Mouse (Mus musculus): ENCODE measurements at regions not wholly inside any gene's neighbourhood (a gene's known extent, or its start where the extent isn't known, plus 50 kb on each side); places are given as distances from the start of the nearest gene placed in this dataset.

- DNase-seq = no peak
Observed at GRCm38 (mm10) chr3:139780054-139780453, 574.6 kb downstream of the Stpg2 start.

GRCm38 (mm10) chr3:139783406-139783805 is 577.9 kb downstream of the Stpg2 start:
- DNase-seq = no peak

GRCm38 (mm10) chr3:139786510-139786909 is 581.0 kb downstream of the Stpg2 start:
- DNase-seq = no peak

GRCm38 (mm10) chr3:139788854-139789253 is 583.4 kb downstream of the Stpg2 start:
- no peak for DNase-seq

- DNase-seq = no peak
Observed at GRCm38 (mm10) chr3:139796685-139797084, 591.2 kb downstream of the Stpg2 start.

GRCm38 (mm10) chr3:139799059-139799458 is 593.6 kb downstream of the Stpg2 start:
- DNase-seq = no peak

- DNase-seq = no peak
Observed at GRCm38 (mm10) chr3:139802716-139803710, 597.5 kb downstream of the Stpg2 start.

GRCm38 (mm10) chr3:139828014-139828413 is 622.5 kb downstream of the Stpg2 start:
- DNase-seq = no peak

GRCm38 (mm10) chr3:139828581-139828980 is 623.1 kb downstream of the Stpg2 start:
- no peak for DNase-seq

GRCm38 (mm10) chr3:139832599-139832998 is 627.1 kb downstream of the Stpg2 start:
- DNase-seq = no peak

GRCm38 (mm10) chr3:139842015-139842414 is 636.5 kb downstream of the Stpg2 start:
- no peak for DNase-seq

- DNase-seq = no peak
Observed at GRCm38 (mm10) chr3:139842988-139843605, 637.6 kb downstream of the Stpg2 start.

- DNase-seq = no peak
Observed at GRCm38 (mm10) chr3:139844443-139844842, 638.9 kb downstream of the Stpg2 start.

GRCm38 (mm10) chr3:139847826-139848225 is 642.3 kb downstream of the Stpg2 start:
- DNase-seq = no peak

GRCm38 (mm10) chr3:139859966-139860635 is 654.6 kb downstream of the Stpg2 start:
- DNase-seq = no peak

- no peak for DNase-seq
Observed at GRCm38 (mm10) chr3:139860831-139861371, 655.4 kb downstream of the Stpg2 start.

- DNase-seq = no peak
Observed at GRCm38 (mm10) chr3:139866329-139866728, 660.8 kb downstream of the Stpg2 start.

GRCm38 (mm10) chr3:139867030-139867429 is 661.5 kb downstream of the Stpg2 start:
- no peak for DNase-seq

- DNase-seq = no peak
Observed at GRCm38 (mm10) chr3:139867499-139867898, 662.0 kb downstream of the Stpg2 start.

GRCm38 (mm10) chr3:139869779-139870178 is 664.3 kb downstream of the Stpg2 start:
- DNase-seq = no peak

GRCm38 (mm10) chr3:139885942-139886860 is 680.7 kb downstream of the Stpg2 start:
- no peak for DNase-seq

GRCm38 (mm10) chr3:139887265-139887664 is 681.8 kb downstream of the Stpg2 start:
- no peak for DNase-seq
